Mouse (Mus musculus): ENCODE measurements at regions not wholly inside any gene's neighbourhood (a gene's known extent, or its start where the extent isn't known, plus 50 kb on each side); places are given as distances from the start of the nearest gene placed in this dataset.
A peak's percentile ranks its signal among the peaks of the same experiment; 100 is the strongest.

GRCm38 (mm10) chr3:157842872-157843271 is 82.0 kb downstream of the Cth start:
- DNase-seq (ENCODE audit: low spot score): no peak

DNA sequence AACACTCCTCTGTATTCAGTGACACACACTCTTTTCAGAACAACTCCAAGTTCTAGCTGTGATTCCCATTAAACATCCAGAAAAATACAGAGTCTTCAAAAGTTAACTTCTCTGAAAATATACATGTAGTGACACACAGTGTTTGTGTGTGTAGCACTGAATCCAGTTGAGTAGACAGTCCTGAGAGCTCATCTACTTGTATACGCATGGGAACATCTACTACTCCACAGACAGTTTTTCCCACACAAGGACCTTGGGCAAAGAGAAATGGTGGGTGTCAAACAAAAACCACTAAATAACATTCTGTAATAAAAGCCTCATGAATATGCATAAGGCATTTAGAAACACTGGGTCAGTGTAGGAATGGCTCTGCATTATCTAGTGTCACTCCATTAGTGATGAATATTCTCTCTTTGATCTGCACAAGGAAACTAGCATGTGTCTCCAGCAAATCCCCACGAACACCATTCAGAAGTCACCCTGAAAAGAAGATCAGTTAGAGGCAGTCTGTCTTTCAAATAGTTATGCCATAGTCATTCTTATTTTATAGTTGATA is 83.6 kb downstream of the Cth start:
- no peak for DNase-seq (ENCODE audit: low spot score)

- no peak for DNase-seq (ENCODE audit: low spot score)
These were observed 120.6 kb downstream of the Cth start for GRCm38 (mm10) chr3:157804307-157804706.

- no peak for DNase-seq (ENCODE audit: low spot score)
These were observed 121.5 kb downstream of the Cth start for GRCm38 (mm10) chr3:157803356-157803755.

GRCm38 (mm10) chr3:157787559-157788256 is 137.2 kb downstream of the Cth start:
- no peak for DNase-seq (ENCODE audit: low spot score)

- DNase-seq (ENCODE audit: low spot score): no peak
These were observed 143.8 kb downstream of the Cth start for GRCm38 (mm10) chr3:157781071-157781470.

DNA sequence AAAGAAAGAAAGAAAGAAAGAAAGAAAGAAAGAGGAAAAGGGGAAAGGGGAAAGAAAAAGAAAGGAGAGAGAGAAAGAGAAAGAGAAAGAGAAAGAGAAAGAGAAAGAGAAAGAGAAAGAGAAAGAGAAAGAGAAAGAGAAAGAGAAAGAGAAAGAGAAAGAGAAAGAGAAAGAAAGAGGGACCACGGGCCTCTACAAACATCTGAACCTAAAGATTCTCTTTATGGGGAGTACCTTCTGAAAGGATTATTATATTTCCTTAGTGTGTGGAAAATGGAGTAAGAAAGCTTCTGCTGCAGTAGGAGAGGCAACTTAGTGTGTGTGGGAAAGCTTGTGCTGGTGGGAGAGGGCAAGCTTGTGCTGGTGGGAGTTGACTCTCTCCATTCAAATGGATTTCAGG is 147.1 kb downstream of the Cth start:
- DNase-seq (ENCODE audit: low spot score): no peak

DNA sequence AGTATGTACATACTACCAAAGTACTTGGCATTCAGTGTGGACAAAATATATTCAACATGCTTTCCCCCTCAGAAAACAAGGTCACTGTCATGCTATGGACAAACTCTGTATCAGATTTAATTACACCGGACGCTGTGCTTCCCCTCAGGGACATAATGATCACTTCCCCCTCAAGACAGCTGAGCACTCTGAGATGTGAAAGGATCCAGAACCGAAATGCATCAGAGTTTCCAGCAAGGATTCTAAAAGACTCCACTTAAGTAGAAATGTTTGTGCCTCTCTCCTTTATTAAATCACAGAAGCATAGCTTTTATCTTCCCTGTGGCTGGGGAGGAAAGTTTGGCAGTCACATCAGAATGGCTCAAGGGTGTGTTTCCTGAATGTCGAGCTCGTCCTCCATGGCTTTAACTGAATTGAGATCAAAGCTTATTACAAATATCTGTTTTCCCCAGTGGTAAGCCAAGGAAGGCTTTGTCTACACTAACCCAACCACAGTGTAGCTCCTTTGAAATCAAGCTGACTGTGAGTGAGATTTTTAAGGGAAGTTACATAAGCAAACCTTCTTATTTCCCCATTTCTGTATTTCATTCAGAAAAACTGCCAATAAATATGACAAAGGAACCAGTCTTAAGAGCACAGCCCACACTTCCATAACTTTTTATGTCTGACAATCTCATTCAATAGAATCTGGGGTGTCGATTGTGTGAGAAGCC is 161.2 kb downstream of the Cth start:
- DNase-seq (ENCODE audit: low spot score): no peak

- DNase-seq (ENCODE audit: low spot score): no peak
These were observed 165.0 kb downstream of the Cth start for GRCm38 (mm10) chr3:157759856-157760255.

- no peak for DNase-seq (ENCODE audit: low spot score)
These were observed 170.1 kb downstream of the Cth start for GRCm38 (mm10) chr3:157754826-157755225.

- DNase-seq (ENCODE audit: low spot score): no peak
These were observed 174.6 kb downstream of the Cth start for GRCm38 (mm10) chr3:157750266-157750665.

DNA sequence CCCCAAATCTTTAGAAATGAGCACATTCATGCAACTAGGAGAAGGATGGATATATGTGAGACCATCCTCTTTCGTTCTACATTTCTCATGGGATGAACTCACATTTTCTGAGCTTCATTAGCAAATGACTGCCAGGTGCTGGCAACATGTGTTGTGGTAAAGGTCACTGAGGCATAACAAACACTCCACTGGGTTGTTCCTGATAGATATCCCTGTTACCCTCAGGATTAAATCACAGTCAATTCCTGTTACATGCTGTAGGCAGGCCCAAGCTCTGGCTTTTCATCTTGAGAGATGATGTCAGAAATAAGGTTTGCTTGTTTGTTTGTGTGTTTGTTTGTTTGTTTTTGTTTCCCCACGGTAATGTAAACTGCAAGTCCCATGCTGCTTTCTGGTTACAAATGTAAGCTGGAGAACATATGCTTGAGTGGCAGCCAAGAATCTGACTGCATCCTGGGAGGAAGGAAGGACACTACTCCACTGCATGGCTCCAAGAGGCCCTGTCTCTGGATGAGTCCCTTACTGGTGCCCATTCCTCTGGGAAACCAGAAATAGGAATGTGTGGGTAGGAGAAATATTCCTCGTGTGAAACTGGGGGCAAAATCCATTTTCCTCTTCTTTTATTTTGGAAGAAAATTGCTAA is 176.4 kb downstream of the Cth start:
- DNase-seq (ENCODE audit: low spot score): no peak

DNA sequence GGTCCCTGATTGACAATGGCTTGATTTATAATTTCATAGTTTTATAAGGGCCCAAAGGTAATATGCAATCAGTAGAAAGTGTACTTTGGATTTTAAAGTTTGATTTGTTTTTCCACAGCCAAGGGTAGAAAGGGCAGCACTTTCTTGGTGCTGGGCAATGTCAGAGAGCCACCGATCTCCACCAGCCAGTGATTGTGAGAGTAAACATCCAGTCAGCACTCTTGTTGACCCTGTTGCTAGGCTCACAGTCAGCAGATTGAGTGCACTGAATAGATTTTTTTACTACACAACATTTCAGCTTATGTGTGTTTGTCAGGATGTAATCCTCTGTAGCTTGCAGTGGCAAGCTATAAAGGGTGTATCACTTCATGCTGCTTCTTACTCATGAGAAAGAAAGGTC is 176.3 kb downstream of the Ptger3 start:
- DNase-seq (ENCODE audit: low spot score): no peak

DNA sequence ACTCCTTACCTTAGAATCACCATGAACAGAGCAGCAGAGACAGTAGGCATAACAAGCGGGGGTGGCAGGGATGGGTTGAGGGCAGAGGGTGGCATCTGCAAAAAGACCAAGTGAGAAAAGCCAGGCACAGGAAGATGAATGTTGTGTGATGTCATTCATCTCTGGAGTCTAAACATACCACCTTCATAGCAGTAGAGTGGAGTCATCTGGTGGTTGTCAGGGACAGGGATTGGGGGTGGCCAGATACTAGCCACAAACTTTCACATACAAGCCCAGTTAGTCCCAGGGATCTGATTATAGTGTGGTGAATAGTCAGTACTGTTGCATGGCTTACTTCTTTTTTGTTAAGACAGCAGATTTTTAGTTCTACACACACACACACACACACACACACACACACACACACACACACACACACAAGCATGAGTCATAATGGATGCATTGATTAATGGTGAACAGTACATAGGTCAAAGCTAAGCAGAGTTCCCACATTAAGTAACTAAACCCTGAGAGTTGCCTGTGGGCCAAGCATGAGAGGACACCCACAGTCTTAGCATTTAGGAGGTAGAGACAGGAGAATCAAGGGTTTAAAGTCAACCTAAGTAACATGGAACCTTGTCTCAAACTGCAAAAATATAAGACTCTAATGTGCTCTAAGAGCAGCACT is 173.1 kb downstream of the Ptger3 start:
- DNase-seq (ENCODE audit: low spot score): no peak

DNA sequence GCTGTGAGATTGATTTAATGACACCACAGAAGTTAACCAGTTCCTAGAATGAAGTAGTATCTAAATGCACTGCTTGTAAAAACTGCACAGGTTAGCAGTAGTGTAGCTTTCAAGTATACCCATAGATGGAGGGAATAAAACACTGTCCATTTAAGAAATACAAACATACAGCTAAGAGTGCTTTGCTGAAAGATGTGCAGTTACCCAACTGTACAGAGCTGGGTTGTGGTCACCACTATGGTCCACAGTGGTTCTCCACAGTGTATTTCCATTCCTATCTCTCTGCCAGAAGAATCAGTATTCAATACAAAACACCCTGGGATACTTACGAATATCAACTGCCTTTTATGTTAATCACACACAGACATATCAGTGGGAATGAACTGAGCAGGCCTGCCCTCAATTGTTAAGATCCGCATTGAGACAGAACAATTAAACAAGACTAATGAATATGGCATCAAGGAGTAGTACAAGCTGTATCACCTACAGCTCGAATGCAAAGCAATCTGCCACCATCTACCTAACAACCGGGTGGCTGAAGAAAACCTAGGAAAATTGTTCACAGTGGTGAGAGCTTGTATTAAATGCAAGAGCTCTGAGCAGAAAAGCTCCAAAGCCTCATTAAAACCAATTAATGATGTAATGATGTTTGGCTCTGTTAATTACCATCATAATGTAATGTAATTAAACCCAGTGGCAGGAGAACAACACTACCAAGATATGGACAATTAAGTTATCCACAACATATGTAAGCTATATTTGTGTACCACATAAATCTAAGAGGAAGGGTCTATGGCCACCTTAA is 165.6 kb downstream of the Ptger3 start:
- DNase-seq (ENCODE audit: low spot score): no peak

DNA sequence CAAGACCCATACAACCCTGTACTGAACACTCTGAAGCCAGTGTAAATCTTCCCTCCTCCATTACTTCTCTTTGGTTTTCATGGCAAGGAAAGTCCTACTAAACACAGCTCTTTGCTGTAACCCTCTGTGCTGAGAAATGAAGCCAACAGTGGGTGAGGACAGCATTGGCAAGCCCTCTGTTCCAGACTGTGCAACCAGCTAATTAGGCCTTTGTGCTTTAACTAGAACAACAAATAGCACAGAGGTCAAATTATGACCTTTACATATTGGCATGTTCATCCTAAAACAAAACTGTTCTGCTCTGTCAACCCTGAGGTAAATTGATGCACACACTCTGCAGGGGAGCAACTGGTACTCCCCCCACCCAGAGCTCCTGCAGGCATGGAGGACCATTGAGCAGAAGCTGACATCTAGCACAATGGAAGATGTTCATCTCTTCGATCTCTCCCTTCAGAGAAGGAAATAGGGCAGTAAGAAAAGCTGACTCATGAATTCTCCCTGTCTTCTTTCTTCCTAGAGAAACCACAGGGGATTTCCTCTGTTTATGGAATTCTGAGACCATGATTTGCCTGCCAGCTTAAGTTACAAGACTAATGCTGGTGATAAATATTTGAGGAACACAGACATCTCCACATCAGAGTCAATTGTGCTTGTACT is 163.1 kb downstream of the Ptger3 start:
- DNase-seq (ENCODE audit: low spot score): no peak

DNA sequence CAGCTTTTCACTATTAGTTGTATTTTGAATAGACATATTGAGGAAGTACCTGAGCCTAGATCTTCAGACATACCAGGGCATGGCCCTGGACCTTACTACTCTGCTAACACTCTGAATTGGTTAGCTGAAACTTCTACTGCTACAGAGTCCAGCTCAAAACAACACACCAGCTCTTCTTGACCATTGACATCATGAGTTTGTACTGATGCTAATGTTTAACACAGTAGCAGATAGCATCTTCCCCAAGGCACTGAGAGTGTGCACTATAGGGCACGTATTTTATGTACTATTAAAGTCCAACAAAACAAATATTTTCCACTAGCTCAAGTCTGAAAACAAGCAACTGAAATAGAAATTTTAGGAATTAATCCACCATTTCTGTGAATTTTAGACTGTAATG is 157.8 kb downstream of the Ptger3 start:
- no peak for DNase-seq (ENCODE audit: low spot score)

- no peak for DNase-seq (ENCODE audit: low spot score)
These were observed 156.5 kb downstream of the Ptger3 start for GRCm38 (mm10) chr3:157723184-157723583.

DNA sequence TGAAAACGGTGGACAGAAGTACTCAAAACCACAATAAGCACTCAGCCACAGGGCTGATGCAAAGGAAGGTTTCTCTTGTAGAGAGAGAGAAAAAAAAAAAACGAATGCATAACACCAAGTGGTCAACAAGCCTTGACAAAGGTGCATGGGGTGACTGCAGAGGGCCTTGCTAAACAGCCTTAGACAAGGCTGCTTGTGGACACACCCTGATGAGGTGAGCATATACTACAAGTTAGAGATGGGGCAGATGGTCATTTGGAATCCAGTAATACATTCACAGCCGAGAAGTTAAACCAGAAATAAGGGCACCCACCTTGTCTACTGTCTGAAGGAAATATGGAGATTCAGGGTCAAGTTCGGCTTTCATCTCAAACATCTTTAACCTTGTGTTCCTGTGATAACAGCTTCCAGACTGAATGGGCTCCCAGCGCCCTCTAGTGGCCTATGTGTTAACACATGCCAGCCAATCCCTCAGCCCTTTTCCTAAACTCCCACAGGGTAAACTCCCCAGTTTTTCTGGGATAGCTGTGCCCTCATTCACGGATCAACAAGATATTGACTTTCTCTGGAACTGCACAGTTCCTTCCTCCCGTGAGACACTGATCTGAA is 150.7 kb downstream of the Ptger3 start:
- DNase-seq (ENCODE audit: low spot score): peak; percentile 88

DNA sequence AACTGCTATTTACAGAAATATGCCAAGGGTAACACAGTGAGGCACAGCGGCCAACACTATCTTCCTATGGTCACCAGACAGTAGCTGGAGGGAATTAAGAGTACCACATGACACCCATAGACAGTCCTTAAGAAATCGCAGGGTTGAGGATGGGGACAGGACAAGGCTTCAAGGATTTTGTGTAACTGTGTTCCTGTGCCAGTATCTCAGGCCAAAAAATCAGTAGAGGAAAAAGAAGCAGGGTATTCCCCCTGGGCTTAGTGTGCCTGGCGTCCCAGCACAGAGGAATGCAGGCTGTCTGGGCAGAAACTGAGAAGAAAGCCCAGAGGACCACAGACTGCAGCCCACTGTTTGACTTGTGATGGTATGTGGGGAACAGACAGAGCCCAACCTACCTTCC is 147.3 kb downstream of the Ptger3 start:
- DNase-seq (ENCODE audit: low spot score): no peak

Data from embryo, embryonic 10.5 days (tissue).